Mouse (Mus musculus): ENCODE results near the gene Med24.
"Not testable (repeated sequence)": the region's sequence is repeated elsewhere in the genome, so short reads cannot be mapped to it uniquely, and the experiment has no call there.

Gene Med24

GRCm38 (mm10) chr11:98695408-98695807 lies 33.8 kb downstream of the Med24 start:
- no peak for DNase-seq (ENCODE audit: low read depth, low spot score)

DNA sequence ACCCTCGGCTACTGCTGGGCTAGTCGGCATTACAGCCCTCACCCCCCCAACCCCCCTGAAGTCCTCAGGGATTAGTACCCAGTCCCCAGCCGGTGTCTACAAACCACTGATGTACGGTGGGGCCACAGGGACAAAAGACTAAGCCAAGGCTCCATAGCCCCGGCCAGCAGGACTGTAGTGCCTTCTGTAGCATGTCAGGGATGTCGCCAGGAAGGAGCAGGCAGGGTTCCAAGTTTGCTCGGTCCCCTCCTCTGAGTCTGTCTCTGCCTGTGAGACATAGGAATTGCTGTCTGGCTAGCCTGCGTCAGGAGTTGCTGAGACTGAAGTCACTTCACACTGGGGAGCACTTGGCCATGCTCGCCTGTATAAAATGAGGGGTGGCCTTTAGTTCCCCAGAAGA lies 34.9 kb downstream of the Med24 start:
- DNase-seq (ENCODE audit: low read depth, low spot score) = no peak

- DNase-seq (ENCODE audit: low read depth, low spot score) = no peak
Observed at GRCm38 (mm10) chr11:98693746-98694145, 35.5 kb downstream of the Med24 start.

GRCm38 (mm10) chr11:98693201-98693600 lies 36.0 kb downstream of the Med24 start:
- DNase-seq (ENCODE audit: low read depth, low spot score) = no peak

GRCm38 (mm10) chr11:98688009-98688408 lies 41.2 kb downstream of the Med24 start:
- DNase-seq (ENCODE audit: low read depth, low spot score) = no peak

DNA sequence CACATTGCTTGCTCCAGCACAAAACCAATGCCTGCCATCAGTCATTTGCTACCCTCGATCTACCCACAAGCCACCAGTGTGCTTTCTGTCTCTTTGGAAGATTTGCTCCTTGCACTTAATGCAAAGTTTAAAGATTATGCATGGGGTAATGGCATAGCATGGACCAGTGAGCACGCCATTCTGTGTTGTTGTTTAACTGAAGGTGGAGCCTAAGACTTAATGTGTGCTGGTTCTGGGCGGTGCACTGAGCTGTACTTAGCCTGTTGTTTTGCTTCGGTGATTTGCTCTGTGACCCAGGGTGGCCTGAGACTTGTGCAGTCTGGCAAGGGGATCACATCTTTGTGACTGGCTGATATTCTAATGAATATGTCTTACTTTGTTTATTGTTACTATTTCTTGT lies 42.3 kb downstream of the Med24 start:
- DNase-seq (ENCODE audit: low read depth, low spot score) = no peak

GRCm38 (mm10) chr11:98685642-98686041 lies 43.6 kb downstream of the Med24 start:
- no peak for DNase-seq (ENCODE audit: low read depth, low spot score)

DNA sequence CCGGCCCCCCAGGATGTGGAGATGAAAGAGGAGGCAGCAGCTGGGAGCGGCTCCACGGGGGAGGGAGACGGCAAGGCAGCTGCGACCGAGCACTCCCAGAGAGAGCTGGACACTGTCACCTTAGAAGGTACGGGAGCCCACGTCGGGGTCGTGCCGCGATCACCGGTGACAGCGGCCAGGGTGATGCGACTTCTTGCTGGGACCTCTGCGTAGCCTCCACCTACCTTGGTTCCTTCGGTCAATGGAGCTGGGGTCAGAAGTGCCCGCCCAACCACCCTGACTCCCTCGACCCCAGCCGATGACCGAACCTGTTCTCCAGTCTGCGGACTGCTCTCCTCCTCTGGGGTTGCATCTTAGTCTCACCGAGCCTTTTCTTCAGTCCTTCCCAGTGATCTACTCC lies 46.4 kb downstream of the Med24 start:
- no peak for DNase-seq (ENCODE audit: low read depth, low spot score)

- peak; percentile 98 for DNase-seq (ENCODE audit: low read depth, low spot score)
Observed at GRCm38 (mm10) chr11:98681786-98682745, 47.2 kb downstream of the Med24 start, which contains the start of gene Psmd3. Gene Psmd3 (plus strand): TSS chr11:98682554.

DNA sequence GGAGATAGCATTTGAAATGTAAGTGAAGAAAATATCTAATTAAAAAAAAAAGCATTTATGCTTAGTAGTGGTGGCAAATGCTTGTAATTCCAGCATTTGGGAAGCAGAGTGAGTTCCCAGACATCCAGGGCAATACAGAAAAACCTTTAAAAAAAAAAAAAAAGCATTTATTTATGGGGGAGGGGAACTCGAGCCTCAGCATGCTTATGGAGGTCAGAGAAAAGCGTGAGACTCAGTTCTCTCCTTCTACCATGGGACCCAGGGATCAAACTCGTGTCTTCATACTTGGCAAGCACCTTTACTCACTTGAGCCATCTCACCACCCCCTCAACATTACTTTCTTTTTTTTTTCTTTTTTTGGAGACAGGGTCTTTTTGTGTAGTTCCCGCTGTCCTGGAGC lies 48.0 kb downstream of the Med24 start:
- DNase-seq (ENCODE audit: low read depth, low spot score) = no peak

- not testable (repeated sequence) for DNase-seq (ENCODE audit: low read depth, low spot score)
Observed at GRCm38 (mm10) chr11:98680595-98680994, 48.6 kb downstream of the Med24 start.

DNA sequence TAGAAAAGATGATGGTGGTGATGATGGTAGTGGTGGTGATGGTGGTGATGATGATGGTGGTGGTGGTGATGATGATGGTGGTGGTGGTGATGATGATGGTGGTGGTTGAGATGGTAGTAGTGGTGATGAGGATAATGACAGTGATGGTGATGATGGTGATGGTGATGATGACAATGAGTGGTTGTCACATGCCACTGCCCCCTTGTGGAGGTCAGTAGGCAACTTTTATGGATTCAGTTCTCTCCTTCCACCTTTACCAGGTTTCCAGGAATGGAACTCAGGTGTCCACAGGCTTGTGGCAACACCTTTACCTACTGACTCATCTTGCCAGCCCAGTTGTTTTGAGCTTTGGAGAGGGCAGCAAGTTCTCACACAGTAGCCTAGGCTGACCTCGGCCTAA lies 49.2 kb downstream of the Med24 start:
- DNase-seq (ENCODE audit: low read depth, low spot score) = no peak

DNA sequence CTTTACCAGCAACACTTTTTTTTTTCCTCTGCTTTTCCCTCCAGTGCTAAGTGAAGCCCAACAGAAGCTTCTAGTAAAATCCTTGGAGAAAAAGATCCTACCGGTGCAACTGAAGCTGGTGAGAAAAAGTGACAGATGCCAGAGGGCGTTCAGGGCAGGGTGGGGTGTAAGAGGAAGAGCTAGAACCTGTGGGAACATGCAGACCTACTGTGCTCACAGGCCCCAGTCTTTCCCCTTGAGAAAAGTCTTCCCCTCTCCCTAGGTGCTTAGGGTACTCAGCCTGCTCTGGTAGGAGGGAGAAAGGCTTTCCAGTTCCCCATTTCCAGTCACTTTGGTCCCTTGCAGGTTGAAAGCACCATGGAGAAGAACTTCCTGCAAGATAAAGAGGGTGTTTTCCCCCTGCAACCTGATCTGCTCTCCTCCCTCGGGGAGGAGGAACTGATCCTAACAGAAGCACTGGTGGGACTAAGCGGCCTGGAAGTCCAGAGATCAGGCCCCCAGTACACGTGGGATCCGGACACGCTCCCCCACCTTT lies 53.3 kb downstream of the Med24 start:
- no peak for DNase-seq (ENCODE audit: low read depth, low spot score)

- not testable (repeated sequence) for DNase-seq (ENCODE audit: low read depth, low spot score)
Observed at GRCm38 (mm10) chr11:98673136-98673535, 56.1 kb downstream of the Med24 start.

- no peak for DNase-seq (ENCODE audit: low read depth, low spot score)
Observed at GRCm38 (mm10) chr11:98672482-98672881, 56.8 kb downstream of the Med24 start.

GRCm38 (mm10) chr11:98671857-98672256 lies 57.4 kb downstream of the Med24 start:
- DNase-seq (ENCODE audit: low read depth, low spot score) = no peak

- DNase-seq (ENCODE audit: low read depth, low spot score) = no peak
Observed at GRCm38 (mm10) chr11:98671284-98671815, 57.9 kb downstream of the Med24 start.

- DNase-seq (ENCODE audit: low read depth, low spot score) = no peak
Observed at GRCm38 (mm10) chr11:98668984-98669383, 60.3 kb downstream of the Med24 start.

DNA sequence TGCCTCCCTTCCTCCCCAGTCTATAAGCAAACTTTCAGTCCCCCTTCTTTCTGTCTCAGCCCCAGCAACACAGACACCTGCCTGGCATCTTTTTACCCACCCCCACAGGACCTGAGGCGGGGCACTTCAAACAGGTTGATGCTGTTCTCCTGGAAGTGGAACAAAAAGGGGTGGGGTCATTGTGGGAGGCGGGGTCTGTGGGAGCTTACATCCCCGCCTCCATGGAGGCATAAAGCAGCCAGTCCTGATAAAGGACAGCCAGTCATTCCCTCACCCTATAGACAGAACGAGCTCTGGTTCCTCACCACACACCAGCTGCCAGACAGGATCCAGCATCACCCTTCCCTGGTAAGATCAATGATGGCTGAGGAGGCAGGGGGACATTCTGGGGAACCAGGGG lies 65.1 kb downstream of the Med24 start, which contains the start of gene Gsdma:
Gene Gsdma (plus strand): TSS at position 261 of the 400 bp plus-strand sequence.
- no peak for DNase-seq (ENCODE audit: low read depth, low spot score)

- peak; percentile 47 for DNase-seq (ENCODE audit: low read depth, low spot score)
Observed at GRCm38 (mm10) chr11:98660517-98660916, 68.7 kb downstream of the Med24 start.

DNA sequence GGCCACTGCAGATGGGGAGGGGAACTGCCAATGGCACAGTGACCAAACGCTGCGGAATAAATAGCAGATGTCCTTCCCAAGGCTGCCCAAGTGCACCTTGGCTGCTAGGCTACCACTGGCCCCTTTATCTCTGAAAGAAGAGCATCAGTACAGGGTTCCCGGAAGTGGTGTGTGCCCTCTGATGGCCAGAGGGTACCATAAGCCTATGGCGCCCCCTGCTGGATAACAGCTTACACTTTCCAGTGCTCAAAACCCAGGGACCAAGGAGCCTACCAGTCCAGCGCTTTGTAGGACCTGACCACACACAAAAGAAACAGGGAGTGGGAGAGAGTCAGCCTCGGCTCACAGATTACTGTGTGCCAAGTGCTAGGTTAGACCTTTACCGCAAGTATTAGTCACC lies 74.2 kb downstream of the Med24 start:
- DNase-seq (ENCODE audit: low read depth, low spot score) = not testable (repeated sequence)

Data from skeletal muscle tissue, adult 2 months (tissue).